In genomic region chr5:40877756-40878155, GRCm38 (mm10) we compare ENCODE assay signal across 23 mouse cellular contexts.
DNase-seq lines count a peak whose midpoint lies in the region; ATAC-seq and TF ChIP-seq lines count a peak whose summit lies in the region.
"Had no signal": no experiment of that assay in that cellular context is flagged by ENCODE, and none has a peak within 500 bp of the region (broad histone marks: within the 10 kb centered on the region; RNA-seq: fewer than 3 reads in every experiment).

No protein-coding gene starts in this region.

- peak; percentile 55 for DNase-seq in midbrain, embryonic 14.5 days
- no peak for DNase-seq in midbrain, postnatal 0 days (ENCODE audit: low spot score)
- DNase-seq in midbrain, embryonic 10.5 days (ENCODE audit: low spot score): no peak
- peak; percentile 9 for DNase-seq in retina, postnatal 1 day
- no peak for DNase-seq in retina, embryonic 14.5 days (ENCODE audit: low spot score)
- peak; percentile 17 for DNase-seq in brain, embryonic 14.5 days (ENCODE audit: low read depth)
- DNase-seq: adrenal gland, adult 2 months; adrenal gland, adult 8-10 months; adrenal gland, postnatal 10 days; adrenal gland, postnatal 14 days; adrenal gland, postnatal 25 days; adrenal gland, postnatal 36 days; B cell, adult 2 months; cerebellum, adult 11 months; cerebellum, adult 11-12 months; cerebellum, adult 18-20 months had no signal

- TF ChIP-seq CTCF in midbrain, postnatal 0 days (IDR thresholded peaks at IDR 0.05): no peak
- no peak for TF ChIP-seq CTCF in brain, embryonic 14.5 days (IDR thresholded peaks at IDR 0.05; ENCODE audit: borderline replicate concordance, extremely low read depth, insufficient read depth, insufficient read length)

- H3K36me3 ChIP-seq in midbrain, embryonic 14.5 days (ENCODE audit: control insufficient read depth, insufficient read depth, low read length): no peaks in the 10 kb centered on the region
- no peaks in the 10 kb centered on the region for H3K36me3 ChIP-seq in midbrain, postnatal 0 days (ENCODE audit: insufficient read depth, low read length)
- no peaks in the 10 kb centered on the region for H3K36me3 ChIP-seq in midbrain, embryonic 16.5 days (ENCODE audit: control insufficient read depth, insufficient read depth, low read length)
- H3K36me3 ChIP-seq in midbrain, embryonic 10.5 days: no peaks in the 10 kb centered on the region
- H3K36me3 ChIP-seq: G1E had no signal

- H3K9ac ChIP-seq in midbrain, embryonic 14.5 days (replicated peaks; ENCODE audit: low read length): no peak overlapping the region
- H3K9ac ChIP-seq in midbrain, postnatal 0 days (replicated peaks; ENCODE audit: low read length, poor library complexity, severe bottlenecking): no peak overlapping the region
- no peak overlapping the region for H3K9ac ChIP-seq in midbrain, embryonic 16.5 days (ENCODE audit: low read depth, low read length)

- H3K9me3 ChIP-seq in midbrain, embryonic 14.5 days (ENCODE audit: control insufficient read depth, low read length): no peaks in the 10 kb centered on the region
- H3K9me3 ChIP-seq in midbrain, postnatal 0 days (ENCODE audit: low read length): no peaks in the 10 kb centered on the region
- no peaks in the 10 kb centered on the region for H3K9me3 ChIP-seq in midbrain, embryonic 16.5 days (replicated peaks; ENCODE audit: control insufficient read depth, low read length, poor library complexity, severe bottlenecking)
- H3K9me3 ChIP-seq in midbrain, embryonic 10.5 days (replicated peaks): no peaks in the 10 kb centered on the region
- H3K9me3 ChIP-seq: G1E had no signal

- no peak overlapping the region for H3K4me2 ChIP-seq in midbrain, embryonic 14.5 days (ENCODE audit: low read length)
- H3K4me2 ChIP-seq in midbrain, postnatal 0 days (ENCODE audit: low read depth, low read length, poor library complexity, severe bottlenecking): no peak overlapping the region
- H3K4me2 ChIP-seq in midbrain, embryonic 16.5 days (ENCODE audit: low read length): no peak overlapping the region

- 65% methylated on average over 3 of the region's 3 CpGs for WGBS in midbrain, embryonic 14.5 days
- 54% methylated on average over 3 of the region's 3 CpGs for WGBS in midbrain, postnatal 0 days
- 67% methylated on average over 3 of the region's 3 CpGs for WGBS in midbrain, embryonic 16.5 days
- 75% methylated on average over 3 of the region's 3 CpGs for WGBS in midbrain, embryonic 10.5 days

- TF ChIP-seq POLR2A in brain, embryonic 14.5 days (IDR thresholded peaks at IDR 0.05; ENCODE audit: borderline replicate concordance, extremely low read depth, insufficient read depth, insufficient read length, poor library complexity, severe bottlenecking): no peak

- H3K27me3 ChIP-seq in midbrain, embryonic 14.5 days (ENCODE audit: control insufficient read depth, insufficient read depth, low read length): no peaks in the 10 kb centered on the region
- no peaks in the 10 kb centered on the region for H3K27me3 ChIP-seq in midbrain, postnatal 0 days (ENCODE audit: insufficient read depth, low read length)
- no peaks in the 10 kb centered on the region for H3K27me3 ChIP-seq in midbrain, embryonic 16.5 days (ENCODE audit: control insufficient read depth, insufficient read depth, low read depth, low read length)
- no peaks in the 10 kb centered on the region for H3K27me3 ChIP-seq in midbrain, embryonic 10.5 days (ENCODE audit: low read depth, poor library complexity, severe bottlenecking)
- H3K27me3 ChIP-seq: CH12.LX, Patski had no signal

- no peaks in the 10 kb centered on the region for H3K4me1 ChIP-seq in midbrain, embryonic 14.5 days (ENCODE audit: control insufficient read depth, insufficient read depth, low read length)
- no peaks in the 10 kb centered on the region for H3K4me1 ChIP-seq in midbrain, postnatal 0 days (ENCODE audit: insufficient read depth, low read length)
- no peaks in the 10 kb centered on the region for H3K4me1 ChIP-seq in midbrain, embryonic 16.5 days (ENCODE audit: control insufficient read depth, insufficient read depth, low read length)
- H3K4me1 ChIP-seq in midbrain, embryonic 10.5 days: no peaks in the 10 kb centered on the region

- ATAC-seq in midbrain, embryonic 14.5 days (ENCODE audit: low FRiP score, low TSS enrichment): no peak
- ATAC-seq in midbrain, postnatal 0 days (ENCODE audit: low FRiP score): no peak
- peak; percentile 68 for ATAC-seq in midbrain, embryonic 16.5 days
- ATAC-seq in frontal cortex, adult (ENCODE audit: low TSS enrichment): no peak
- ATAC-seq: activated CD4-positive, CD25-positive, alpha-beta regulatory T cell, adult 4 months; CD4-positive, CD25-positive, alpha-beta regulatory T cell, adult 4 months; Patski had no signal

- no peak overlapping the region for H3K27ac ChIP-seq in midbrain, embryonic 14.5 days (replicated peaks; ENCODE audit: low read depth, low read length)
- H3K27ac ChIP-seq in midbrain, postnatal 0 days (ENCODE audit: low read depth, low read length): no peak overlapping the region
- no peak overlapping the region for H3K27ac ChIP-seq in midbrain, embryonic 16.5 days (ENCODE audit: low read length)
- H3K27ac ChIP-seq in midbrain, embryonic 10.5 days (replicated peaks): no peak overlapping the region

- no peak overlapping the region for H3K4me3 ChIP-seq in midbrain, embryonic 14.5 days (replicated peaks; ENCODE audit: low read depth, low read length)
- no peak overlapping the region for H3K4me3 ChIP-seq in midbrain, postnatal 0 days (ENCODE audit: low read depth, low read length)
- no peak overlapping the region for H3K4me3 ChIP-seq in midbrain, embryonic 16.5 days (ENCODE audit: low read depth, low read length)
- no peak overlapping the region for H3K4me3 ChIP-seq in midbrain, embryonic 10.5 days

Comparison
In these comparisons a context has a peak if more than half of its experiments do, and no peak if none do; other contexts are left out.
1. DNase-seq: peak in midbrain, embryonic 14.5 days (single experiment), retina, postnatal 1 day (single experiment) and brain, embryonic 14.5 days (single experiment); none in midbrain, postnatal 0 days (single experiment), midbrain, embryonic 10.5 days (single experiment) and retina, embryonic 14.5 days (single experiment).